Mouse (Mus musculus) MEL-GATA-1-ER (cell line): ENCODE measurements around the gene Casp14.
"Not testable (repeated sequence)": the region's sequence is repeated elsewhere in the genome, so short reads cannot be mapped to it uniquely, and the experiment has no call there.

Source experiments
- DNase-seq: peaks from one replicate; pipeline ENCODE4 v3.0.0-alpha.2; 2012; ENCODE audit warnings: low read depth; ENCODE audit errors: extremely low read depth

Casp14 gene

DNA sequence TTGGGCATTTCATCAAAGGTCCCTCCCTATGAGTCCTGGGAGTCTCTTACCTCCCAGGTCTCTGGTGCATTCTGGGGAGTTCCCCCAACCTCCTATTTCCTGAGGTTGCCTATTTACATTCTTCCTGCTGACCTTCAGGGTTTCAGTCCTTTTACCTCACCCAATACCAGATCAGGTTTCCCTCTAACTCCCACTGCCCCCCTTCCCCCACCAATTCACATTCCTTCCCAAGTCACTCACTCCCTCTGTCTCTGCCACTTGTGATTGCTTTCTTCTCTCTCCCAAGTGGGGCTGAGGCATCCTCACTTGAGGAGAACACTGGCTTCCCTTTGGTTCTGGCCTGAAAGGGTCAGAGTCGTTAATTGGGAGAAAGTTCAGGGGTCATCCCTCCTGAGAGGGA is 48.0 kb downstream of the Casp14 start:
- DNase-seq: not testable (repeated sequence)

DNA sequence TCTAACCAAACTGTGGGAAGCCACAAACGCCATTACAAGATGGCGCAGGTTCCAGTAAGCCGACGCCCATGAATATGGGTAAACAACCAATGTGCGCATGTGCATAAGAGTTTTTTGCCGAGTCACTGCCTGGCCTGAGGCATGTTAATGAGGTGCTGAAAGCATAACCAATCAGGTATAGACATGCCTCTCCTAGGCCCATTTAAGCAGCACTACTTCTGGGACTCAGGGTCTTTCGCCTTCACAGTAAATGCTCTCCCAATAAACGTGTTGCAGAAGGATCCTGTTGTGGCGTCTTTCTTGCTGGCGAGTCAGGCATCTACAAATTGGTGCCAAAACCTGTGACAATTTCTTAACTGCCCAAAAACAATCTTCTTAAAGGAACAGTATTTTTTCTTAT is 51.4 kb downstream of the Casp14 start:
- DNase-seq: not testable (repeated sequence)

DNA sequence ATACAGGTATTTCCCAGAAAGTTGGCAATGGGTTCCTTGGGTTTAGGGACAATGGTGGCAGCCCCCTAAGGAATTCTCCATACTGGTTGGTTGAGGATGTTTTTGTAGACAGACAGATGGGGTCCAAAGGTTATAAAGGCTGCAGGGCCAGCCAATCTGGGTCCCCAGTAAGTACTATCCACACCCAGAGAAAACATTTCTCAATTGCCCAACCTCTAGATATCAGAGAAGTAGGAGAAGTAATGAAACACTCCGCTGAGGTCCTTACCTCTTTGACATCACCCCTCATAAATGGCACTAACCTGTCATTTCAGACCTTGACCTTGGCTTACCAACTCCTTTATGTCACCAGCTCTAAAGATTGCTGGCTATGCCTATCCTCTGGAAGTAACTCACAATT is 53.5 kb downstream of the Casp14 start:
- DNase-seq: no peak
